Mouse (Mus musculus): ENCODE results near the gene Map1s.
A peak's percentile ranks its signal among the peaks of the same experiment; 100 is the strongest.

Gene Map1s

DNA sequence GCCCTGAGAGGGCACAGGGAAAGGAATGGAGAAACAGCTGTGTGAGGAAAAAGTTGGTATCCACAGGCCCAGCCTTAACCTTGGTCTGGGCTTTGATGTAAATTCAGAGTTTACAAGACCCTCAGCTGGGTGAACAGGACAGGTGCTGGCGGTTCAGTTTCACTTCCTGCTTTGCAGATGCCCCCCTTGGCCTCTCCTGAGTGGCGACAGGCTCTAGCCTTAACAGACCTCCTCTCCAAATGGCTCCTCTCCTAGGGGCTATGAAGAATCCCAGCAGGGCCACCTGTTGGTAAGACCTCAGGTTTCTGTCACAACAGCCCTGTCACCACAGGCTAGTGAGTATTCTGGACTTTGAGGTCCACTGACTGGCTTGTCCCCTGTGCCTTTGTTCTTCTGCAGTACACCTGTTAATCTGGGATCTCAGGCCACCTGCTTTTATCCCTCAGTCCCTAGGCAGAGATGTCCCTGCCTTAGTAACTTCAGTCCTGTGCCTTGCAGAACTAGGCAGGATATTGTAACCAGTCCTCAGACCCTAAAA, 7.0 kb upstream of the Map1s start:
- no peak for DNase-seq (ENCODE audit: low spot score in 2 of 2)

DNA sequence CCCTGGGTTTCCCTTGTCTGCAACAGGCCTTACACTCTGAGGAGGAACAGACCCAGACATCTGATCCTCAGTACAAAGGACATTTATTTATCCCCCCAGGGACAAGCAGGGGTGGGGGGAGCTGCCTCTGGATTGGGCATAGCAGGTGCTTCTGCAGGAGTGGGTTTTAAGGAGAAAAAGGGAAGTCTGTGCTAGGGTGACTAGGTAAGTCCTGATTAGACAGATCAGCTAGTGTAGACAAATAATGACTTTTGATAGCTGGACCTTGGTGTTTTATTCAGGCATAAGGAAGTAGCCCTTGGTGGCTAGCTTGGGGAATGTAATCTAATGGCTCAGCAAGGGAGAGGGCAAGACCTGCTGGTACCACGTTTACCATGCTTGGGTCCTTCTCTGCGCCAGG, 6.5 kb upstream of the Map1s start:
- DNase-seq (ENCODE audit: low spot score in 2 of 2), result no peak

DNA sequence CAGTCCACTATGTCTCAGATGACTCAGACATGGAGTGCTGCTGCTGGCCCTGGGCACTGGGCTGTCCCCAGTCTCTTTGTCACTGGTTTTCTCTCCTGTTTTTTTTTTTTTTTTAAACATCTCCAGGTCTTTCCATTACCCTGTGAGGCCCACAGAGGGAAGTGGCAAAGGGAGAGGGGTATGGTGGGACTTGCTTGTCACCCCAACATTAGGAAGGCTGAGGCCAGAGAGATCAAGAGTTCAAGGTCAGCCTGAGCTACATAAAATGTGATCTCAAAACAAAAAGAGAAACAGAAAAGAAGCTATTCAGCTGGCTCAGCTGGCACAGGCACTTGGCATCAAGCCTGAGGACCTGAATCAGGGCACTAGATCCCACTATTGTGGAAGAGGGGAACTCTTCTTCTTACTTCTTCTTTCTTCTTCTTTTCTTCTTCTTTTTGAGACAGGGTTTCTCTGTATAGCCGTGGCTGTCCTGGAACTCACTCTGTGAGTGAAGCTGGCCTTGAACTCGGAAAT, 4.8 kb upstream of the Map1s start:
- DNase-seq (ENCODE audit: low spot score in 2 of 2), result no peak

DNA sequence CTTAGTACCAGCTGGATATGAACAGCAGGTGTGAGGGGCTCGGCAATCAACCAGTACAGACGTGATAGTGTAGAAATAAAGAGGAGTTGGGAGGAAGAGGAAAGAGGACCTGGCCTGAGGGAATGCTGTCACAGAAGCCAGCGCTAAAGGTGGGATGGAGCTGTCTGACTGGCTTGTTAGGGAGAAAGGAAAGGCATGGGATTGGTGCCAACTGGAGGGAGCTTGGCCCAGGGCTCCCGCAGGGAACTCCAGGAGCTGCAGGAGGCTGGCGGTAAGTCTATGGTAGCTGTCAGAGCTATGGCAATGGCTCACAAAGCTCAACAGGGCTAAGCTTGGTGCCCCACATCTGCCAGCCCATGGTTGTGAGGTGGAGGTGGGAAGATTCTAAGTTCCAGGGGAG, 3.5 kb upstream of the Map1s start:
- no peak for DNase-seq (ENCODE audit: low spot score in 2 of 2)

DNA sequence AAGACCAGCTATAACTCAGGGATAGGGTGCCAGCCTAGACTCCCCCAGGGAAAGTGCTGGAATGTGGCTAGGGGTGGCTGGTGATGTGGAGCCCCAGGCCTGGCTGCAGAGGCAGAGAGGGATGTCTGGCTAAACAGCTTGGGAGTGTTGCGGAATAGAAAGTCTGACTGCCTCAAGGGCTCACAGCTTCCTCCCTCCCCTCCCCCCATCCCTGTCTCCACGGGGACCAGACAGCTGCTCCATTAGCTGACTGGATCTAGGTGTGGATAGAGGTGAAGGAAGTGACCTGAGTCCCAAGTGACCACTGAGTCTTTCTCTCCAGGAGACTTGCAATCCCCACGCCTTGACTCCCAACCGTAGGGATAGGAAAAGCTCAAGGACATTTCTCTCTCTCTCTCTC, 2.6 kb upstream of the Map1s start:
- DNase-seq (ENCODE audit: low spot score in 2 of 2), result no peak

DNA sequence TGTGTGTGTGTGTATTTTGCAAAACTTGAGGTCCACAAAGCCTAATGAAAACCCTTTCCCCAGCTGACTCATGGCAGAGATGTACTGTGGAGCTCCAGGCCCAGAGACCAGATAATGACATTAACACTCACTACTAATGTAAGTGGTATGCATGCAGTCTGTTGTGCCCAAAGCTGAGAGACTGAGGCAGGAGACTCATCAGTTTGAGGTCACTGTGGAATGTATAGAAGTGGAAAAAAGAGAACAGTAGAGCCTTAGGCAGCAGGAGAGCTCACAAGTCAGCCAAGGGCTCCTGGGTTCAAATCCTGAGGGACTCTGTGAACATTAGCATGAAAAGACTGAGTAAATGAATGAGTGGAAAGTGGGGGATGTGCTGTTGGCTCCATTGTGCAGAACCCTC, 2.1 kb upstream of the Map1s start:
- no peak for DNase-seq (ENCODE audit: low spot score in 2 of 2)

DNA sequence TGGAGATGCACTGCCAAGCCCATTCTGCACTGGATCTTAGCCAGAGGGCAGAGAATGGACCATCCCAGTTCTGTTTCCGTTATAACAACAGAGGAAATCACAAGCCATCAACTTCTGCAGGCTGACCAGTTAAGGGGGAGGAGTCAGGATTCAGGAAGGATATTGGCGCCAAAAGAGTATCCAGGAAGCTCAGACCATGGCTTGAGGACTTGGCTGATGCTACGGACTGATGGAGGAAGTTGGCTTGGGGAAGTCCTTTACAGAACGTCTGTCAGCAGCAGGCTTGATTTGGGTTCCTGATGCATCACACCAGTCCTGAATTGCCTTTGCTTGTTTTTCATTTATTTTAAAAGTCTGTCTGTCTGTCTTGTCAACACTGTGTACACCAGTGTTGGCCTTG, 1.2 kb upstream of the Map1s start:
- peak; percentile 55 to 84 for DNase-seq (ENCODE audit: low spot score in 2 of 2)

DNA sequence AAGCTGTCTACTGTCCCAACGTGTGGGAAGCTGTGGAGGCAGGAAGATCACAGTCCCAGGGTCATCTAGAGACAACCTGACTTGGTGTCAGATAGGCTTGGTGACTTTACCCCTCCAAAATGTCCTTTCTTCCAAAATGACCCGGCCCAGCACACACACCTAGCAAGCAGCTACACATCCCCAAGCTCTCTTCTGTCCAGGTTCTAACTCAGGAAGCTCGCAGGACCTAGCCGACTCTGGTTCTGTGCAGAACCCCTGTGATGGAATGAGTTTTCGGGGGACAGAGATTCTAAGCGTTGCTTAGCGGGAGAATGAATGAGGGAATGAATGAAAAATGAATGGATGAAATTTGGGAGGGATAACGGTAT, 285 bp upstream of the Map1s start:
- DNase-seq (ENCODE audit: low spot score in 2 of 2), result no peak

DNA sequence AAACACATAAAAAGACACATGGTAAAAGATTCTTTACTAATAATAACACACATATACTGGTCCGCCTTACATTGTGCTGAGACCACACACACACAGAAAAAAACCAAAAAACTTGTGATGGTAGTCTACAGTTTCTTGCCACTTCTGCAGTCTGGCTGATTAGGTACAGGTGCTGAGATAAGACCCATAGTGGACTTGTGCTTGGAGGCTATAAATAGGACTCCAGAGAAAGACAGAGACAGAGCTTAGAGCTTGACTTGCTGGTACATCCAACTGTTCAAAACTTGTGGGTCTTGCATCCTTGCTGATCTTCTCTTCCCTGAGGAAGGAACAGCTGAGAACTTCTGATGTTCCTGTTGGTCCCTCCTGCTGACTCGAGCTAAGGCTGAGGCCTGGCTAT, 1.8 kb downstream of the Map1s start:
- no peak for DNase-seq (ENCODE audit: low spot score in 2 of 2)

DNA sequence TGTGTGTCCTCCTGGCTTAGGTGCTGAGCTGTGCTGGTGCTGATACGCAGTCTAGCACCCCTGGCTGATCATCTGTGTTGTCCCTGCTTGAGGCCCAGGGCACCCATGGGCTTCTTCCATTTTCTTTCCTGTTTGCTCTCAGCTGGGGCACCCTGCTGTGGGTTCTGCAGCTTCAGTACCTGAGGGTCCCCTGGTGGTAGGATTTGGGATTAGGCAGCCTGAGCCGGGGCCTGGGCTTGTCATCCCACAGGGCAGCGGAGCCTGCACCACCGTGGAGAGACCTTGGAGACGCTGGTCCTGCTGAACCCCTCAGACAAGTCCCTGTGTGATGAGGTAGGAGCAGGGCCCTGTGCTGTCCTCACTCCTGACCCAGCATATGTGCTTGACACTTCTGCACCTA, 5.9 kb downstream of the Map1s start:
- no peak for DNase-seq (ENCODE audit: low spot score in 2 of 2)

DNA sequence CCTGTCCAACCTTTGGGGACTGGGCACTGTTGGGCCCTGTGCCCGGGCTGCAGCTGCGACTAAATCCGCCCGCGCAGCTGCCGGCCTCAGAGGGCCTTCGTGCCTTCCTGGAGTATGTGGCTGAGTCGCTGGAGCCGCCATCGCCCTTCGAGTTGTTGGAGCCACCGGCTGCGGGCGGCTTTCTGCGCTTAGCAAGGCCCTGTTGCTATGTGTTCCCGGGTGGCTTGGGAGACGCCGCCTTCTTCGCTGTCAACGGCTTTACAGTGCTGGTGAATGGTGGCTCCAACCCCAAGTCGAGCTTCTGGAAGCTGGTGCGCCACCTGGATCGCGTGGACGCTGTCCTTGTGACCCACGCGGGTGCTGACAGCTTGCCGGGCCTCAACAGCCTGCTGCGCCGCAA, 7.2 kb downstream of the Map1s start:
- DNase-seq (ENCODE audit: low spot score in 2 of 2), result no peak

DNA sequence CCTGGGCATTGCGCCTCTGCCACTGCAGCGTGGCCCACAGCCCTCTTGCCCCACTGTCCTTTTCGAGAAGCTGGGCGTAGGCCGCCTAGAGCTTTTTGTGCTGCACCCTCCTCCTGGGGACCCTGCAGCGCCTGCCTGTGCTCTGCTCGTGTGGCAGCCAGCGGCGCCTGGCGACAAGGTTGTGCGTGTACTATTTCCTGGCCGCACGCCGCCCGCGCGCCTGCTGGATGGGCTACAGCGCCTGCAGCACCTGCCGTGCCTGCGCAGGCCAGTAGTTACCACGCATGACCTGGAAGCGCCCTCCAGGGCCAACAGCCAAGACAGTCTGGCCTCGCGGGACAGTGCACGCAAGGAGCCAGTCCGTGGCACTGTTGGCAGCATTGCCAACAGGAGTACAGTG, 7.8 kb downstream of the Map1s start:
- DNase-seq (ENCODE audit: low spot score in 2 of 2), result no peak

DNA sequence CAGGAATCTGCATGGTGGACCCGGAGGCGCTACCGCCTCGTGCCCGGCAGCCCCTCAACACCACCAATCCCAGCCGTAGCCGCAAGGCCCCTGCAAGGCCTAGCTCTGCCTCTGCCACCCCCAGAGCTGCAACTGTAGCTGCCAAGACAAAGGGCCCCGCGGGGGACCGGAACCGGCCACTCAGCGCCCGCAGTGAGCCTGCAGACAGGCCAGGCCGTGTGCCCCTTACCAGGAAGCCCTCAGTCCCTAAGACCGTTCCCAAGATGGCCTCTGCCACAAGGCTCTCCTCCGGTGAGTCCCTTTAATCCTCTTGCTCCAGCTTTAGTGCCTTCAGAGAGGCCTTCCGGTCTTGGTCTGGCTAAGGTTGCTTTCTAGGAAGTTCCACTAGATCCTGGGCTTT, 9.0 kb downstream of the Map1s start:
- DNase-seq (ENCODE audit: low spot score in 2 of 2), result no peak

DNA sequence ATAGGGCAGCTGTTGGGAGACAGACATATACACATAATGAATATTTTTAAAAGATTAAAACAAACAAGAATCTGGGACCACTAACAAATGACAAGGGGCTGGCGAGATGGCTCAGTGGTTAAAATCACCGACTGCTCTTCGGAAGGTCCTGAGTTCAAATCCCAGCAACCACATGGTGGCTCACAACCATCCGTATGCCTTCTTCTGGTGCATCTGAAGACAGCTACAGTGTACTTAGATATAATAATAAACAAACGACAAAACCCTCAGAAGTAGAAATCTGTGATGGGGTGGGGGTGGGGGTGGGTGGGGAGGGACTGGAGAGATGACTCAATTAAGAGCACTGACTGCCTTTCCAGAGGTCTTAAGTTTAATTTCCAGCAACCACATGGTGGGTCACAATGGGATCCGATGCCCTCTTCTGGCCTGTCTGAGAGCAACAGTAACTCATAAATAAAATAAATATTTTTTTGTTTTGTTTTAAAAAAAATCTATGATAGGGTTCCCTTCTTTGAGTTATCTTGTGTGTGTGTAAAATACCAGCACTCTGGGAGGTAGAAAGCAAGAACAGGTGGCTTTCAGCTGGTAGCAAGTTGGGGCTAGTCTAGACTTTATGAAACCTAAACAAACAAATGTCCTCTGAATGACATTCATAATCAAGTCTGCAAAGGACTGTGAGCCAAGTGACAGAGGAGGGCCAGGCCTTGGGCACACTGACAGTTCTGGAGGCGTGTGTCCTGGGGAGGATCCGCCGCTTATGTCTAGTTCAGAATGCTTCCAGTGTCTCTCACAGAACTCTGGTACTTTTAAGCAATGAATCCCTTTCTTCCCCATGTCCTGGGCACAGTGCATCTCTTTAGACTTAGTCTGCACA, 14.6 kb downstream of the Map1s start:
- no peak for DNase-seq (ENCODE audit: low spot score in 2 of 2)

DNA sequence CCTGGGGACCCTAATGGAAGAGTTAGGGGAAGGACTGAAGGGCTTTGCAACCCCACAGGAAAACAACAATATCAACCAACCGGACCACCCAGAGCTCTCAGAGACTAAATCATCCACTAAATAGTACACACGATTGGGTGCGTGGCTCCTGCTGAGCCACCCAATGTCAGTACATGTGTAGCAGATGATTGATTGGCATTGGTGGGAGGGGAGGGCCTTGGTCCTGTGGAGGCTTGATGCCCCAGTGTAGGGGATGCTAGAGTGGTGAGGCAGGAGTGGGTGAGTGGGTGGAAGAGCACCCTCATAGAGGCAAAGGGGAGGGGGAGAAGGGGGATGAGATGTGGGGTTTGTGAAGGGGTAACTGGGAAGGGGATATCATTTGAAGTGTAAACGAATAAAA, 18.4 kb downstream of the Map1s start:
- no peak for DNase-seq (ENCODE audit: low spot score in 2 of 2)

DNA sequence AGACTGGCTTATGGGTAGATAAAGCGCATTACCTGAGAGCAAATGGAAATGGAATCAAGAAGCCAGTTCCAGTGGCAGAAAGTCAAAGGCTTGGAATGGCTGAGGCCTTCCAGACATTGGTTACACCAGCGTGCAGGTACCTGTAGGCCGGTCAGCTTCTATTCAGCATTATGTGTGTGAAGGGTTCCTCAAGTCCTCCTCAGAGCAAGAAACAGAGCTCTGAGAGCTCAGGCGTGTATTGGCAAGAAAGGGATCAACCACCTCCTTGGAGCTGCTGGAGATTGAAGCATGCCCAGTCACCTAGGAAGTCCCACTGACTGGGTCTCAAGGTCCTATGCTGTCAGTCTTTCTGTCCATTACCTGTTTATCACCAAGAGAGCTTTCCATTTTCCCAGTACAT, 20.0 kb downstream of the Map1s start:
- no peak for DNase-seq (ENCODE audit: low spot score in 2 of 2)

DNA sequence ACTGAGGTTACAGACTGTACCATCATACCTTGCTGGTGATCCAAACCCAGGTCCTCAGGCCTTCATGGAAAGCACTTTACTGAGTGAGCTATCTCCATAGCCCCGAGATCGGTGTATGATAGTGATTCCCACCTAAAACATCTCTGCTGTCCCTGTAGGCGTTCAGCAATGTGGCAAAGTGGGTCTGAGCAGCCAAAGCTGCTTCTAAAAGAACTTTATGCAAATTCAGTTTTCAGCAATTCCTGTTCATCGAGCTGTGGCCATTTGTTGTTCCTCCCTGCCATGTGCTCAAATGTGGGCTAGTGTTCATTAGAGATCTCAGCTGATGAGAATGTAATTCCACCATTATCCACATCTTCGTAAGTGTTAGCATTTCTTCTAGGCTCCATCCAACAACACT, 20.7 kb downstream of the Map1s start:
- no peak for DNase-seq (ENCODE audit: low spot score in 2 of 2)

DNA sequence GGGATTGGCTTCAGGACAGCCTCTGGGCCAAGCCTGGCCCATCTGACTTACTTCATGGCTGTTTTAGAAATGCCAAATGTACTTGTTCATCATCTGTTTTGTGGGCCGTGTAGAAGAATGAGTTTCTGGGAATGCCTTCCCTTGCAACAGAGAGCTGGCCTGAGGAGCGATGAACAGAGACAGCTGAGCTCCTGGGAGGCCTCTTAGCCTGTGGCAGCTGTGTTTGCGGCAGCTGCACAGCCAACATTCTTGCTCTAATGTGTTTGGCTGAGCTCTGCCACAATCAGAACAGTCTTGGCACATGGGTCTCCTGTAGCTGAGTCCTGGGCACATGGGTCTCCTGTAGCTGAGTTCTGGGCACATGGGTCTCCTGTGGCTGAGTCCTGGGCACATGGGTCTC, 22.4 kb downstream of the Map1s start:
- peak; percentile 37 to 44 for DNase-seq (ENCODE audit: low spot score in 2 of 2)

DNA sequence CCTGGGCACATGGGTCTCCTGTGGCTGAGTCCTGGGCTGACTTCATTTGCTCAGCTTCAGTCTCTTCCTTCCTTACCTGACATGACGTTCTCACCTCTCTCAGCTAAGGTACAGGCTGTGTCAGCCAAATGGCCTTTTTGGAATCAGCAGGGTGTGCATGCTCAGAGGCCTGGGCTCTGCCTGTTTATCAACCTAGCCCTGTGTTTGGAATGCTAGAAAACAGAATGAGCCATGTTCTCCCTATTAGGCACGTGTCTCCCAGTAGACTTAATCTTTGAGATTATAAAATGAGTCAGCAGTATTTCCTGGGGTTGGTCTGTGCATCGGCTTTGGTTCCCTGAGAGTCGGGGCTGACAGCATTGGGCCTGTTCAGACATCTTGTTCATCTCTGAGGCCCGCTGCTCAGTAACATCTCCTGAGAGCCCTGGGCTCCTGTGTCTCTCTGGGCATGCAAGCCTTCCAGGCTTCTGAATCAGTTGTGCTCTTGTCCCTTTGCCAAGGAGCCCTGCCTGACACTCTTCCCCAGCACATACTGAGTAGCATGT, 23.1 kb downstream of the Map1s start:
- peak; percentile 38 to 47 for DNase-seq (ENCODE audit: low spot score in 2 of 2)

DNA sequence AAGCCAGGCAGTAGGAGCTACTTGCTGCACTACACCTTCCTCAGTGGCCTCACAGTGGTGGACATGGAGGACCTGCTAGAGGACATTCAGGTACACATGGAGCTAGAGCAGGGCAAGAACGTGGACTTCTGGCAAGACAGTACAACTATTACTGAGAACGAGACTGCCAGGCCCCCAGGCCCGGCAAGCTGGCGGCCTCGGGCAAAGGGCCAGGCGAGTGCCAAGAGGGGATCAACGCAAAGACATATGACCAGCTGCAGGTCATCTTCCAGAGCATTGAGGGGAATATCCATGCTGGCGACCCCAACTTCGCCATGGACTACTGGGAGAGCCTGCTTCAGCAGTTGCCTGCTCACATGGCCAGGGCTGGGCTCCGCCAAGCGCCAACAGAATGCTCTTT, 26.0 kb downstream of the Map1s start:
- DNase-seq (ENCODE audit: low spot score in 2 of 2), result no peak

DNA sequence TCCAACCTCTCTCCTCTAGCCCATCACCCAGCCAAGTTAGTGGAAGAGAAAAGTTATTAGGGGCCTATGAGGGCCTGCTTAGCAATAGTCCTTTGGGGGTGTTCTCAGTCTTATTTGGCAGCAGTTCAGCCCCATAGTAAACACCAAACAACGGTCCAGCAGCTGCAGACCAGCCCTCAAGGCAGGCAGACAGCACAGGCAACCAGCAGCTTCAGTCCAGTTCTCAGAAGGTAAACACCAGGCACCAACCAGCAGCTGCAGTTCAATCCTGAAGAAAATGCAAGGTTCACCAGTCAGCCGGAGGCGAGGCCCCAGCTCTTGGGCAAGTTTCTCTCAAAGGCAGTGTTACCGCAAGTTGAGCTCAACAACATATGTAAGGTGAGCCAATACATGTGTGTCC, 27.3 kb downstream of the Map1s start:
- DNase-seq (ENCODE audit: low spot score in 2 of 2), result no peak

DNA sequence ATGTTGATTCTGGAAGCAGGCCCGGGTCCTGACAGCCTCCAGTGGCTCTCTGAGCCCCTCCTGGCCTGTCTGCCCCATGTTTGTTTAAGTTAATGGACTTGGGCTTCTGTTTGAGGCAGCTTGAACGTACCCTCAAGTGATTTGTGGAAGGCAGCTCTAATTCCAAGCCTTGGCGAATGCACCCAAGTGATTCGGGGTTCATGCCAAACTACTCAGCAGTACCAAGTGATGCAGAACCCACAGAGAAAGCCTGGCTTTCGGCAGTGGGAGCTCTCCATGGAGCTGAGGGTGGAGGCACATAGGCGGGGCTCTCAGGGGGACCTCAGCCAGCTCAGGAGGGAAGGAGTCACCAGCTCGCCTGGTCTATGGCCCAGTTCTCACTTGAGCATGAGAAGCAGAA, 29.1 kb downstream of the Map1s start:
- no peak for DNase-seq (ENCODE audit: low spot score in 2 of 2)

DNA sequence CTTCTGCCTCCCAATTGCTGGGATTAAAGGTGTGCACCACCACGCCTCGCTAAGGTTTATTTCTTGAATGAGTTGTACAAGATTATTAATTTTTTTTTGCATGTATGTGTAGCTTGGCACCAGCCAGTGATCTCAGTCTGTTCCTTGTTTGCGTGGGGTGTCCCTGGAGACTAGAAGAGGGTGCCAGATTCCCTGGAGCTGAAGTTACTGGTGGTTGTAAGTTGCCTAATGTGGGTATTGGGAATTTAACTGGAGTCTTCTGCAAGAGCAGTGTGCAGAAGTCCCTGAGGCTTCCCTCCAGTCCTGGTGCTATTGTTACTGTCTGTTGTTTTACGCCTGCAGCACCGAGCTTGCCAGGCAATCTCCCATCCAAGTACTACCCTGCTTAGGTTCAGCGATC, 31.5 kb downstream of the Map1s start:
- DNase-seq (ENCODE audit: low spot score in 2 of 2), result no peak

Measured in heart, adult 9 months (tissue).